Mouse (Mus musculus): ENCODE measurements around the gene Tc2n. TPM values are rescaled to one million over a fixed set of nuclear protein-coding genes. Genes with fewer than 3 reads are reported as not detected.

Tc2n gene
- 0.09 TPM in 1 of 2 replicates, not detected in the other for polyA plus RNA-seq (2016; fragmentation: Nextera tagmentation; extraction: Ambion mirVana)

DNA sequence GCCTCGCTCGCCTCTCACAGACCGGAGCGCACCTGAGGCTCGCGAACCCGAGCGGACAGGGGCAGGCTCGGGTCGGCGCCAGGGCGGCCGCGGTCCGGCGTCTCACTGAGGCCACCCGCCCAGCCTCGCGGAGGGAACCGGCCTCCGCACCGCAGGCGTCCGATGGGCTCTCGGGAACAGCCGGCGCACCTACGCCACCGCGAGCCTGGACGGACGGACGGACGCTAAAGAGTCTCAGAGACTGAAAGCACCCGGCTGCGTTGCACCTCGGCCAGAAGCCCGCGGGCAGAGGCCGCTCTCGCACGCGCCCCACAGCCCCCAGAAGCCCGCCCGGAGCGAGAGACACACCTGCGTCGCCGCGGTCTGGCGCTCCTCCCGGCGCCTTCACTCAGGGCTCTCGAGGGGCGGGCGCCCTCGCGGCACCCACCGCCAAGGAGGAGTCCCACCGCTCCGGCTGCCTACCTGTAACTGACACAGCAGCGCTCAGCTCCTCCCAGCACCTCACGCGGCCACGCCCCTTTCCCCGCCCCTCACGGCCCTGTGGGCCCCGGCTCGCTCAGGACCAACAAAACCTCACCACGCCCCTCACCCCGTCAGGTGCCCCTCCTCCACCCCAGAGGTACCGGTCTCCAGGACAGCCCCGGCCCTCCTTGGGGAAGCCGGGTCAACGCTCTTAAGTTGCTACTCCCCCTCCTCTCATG lies at the start of gene Tc2n:
Gene Tc2n (minus strand): TSS at position 470 of the 701 bp plus-strand sequence.
- ATAC-seq (ENCODE audit: low FRiP score, low read depth), result peak; percentile 94
- WGBS, result under 1% methylated on average over 72 of the region's 75 CpGs
- H3K4me3 ChIP-seq, result peak within 1 kb of the TSS; percentile 59
- no peaks in the 10 kb centered on the region for H3K9me3 ChIP-seq
- H3K4me1 ChIP-seq, result peaks cover 11% of the 10 kb centered on the region
- peak within 1 kb of the TSS; percentile 49 for H3K9ac ChIP-seq
- no peaks in the 10 kb centered on the region for H3K36me3 ChIP-seq
- H3K27me3 ChIP-seq (replicated peaks), result peaks cover 17% of the 10 kb centered on the region
- peak within 1 kb of the TSS; percentile 100 for H3K4me2 ChIP-seq (replicated peaks)
- no peak within 1 kb of the TSS for H3K27ac ChIP-seq

GRCm38 (mm10) chr12:101767306-101768053 lies 49.2 kb upstream of the Tc2n start:
- no peaks in the 10 kb centered on the region for H3K27me3 ChIP-seq (replicated peaks)
- H3K36me3 ChIP-seq, result no peaks in the 10 kb centered on the region
- H3K4me2 ChIP-seq (replicated peaks), result no peak overlapping the region
- H3K4me1 ChIP-seq, result no peaks in the 10 kb centered on the region
- H3K27ac ChIP-seq, result no peak overlapping the region
- no peak overlapping the region for H3K4me3 ChIP-seq
- no peak for ATAC-seq (ENCODE audit: low FRiP score, low read depth)
- H3K9ac ChIP-seq, result no peak overlapping the region
- 74% methylated on average over 9 of the region's 9 CpGs for WGBS
- H3K9me3 ChIP-seq, result no peaks in the 10 kb centered on the region

- no peak overlapping the region for H3K9ac ChIP-seq
- H3K4me1 ChIP-seq, result no peaks in the 10 kb centered on the region
- H3K27me3 ChIP-seq (replicated peaks), result no peaks in the 10 kb centered on the region
- ATAC-seq (ENCODE audit: low FRiP score, low read depth), result no peak
- H3K27ac ChIP-seq, result no peak overlapping the region
- no peaks in the 10 kb centered on the region for H3K9me3 ChIP-seq
- WGBS, result 87% methylated on average over 3 of the region's 3 CpGs
- no peak overlapping the region for H3K4me3 ChIP-seq
- no peaks in the 10 kb centered on the region for H3K36me3 ChIP-seq
- H3K4me2 ChIP-seq (replicated peaks), result no peak overlapping the region
Observed at GRCm38 (mm10) chr12:101766228-101766852, 48.0 kb upstream of the Tc2n start.

DNA sequence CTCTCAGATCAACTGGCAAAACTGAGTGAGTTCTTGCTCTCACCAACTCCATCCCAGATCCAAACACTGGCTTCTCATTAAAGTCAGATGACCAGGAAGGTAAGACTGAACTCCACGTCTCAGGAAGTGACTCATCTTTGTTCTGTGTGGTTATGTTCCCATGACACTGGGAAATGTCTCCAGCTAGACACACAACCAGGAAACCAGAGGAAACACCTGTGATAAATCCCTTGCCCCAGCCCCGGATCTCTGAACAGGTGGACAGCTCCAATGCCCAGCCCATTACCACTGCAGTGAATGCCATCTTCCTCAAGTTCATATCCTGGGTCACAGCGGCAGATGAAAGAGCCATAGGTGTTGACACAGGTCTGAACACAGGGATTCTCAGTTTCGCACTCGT lies 46.5 kb upstream of the Tc2n start:
- Histone ChIP-seq H3K4me2 (replicated peaks) (no peak overlapping the region), H3K4me1 (no peaks in the 10 kb centered on the region), H3K9me3 (no peaks in the 10 kb centered on the region), H3K9ac (no peak overlapping the region), H3K27me3 (replicated peaks) (no peaks in the 10 kb centered on the region), H3K4me3 (no peak overlapping the region), H3K27ac (no peak overlapping the region), H3K36me3 (no peaks in the 10 kb centered on the region)
- WGBS, result 83% methylated on average over 5 of the region's 5 CpGs
- no peak for ATAC-seq (ENCODE audit: low FRiP score, low read depth)

DNA sequence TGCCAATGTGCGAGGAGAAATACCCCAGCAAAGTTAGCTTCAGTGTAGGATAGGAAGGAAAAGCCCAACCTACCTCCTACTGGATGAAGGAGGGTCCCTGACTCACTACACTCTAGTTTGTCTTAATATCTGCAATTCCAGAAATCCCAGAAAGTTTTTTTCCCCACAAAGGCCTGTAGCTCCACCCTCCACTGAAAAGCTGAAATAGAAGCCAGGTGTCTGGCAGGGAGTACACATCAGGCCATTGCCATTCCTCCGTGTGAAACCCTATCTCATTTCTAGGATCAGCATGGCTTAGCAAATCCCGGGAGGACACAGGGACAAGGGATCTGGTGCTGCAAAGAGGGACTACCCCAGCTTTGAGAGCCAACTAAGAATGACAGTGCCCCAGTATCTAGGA lies 44.7 kb upstream of the Tc2n start:
- ATAC-seq (ENCODE audit: low FRiP score, low read depth), result no peak
- WGBS, result 78% methylated on average over 3 of the region's 3 CpGs

GRCm38 (mm10) chr12:101762054-101762453 lies 43.7 kb upstream of the Tc2n start:
- no peaks in the 10 kb centered on the region for H3K36me3 ChIP-seq
- no peak overlapping the region for H3K4me3 ChIP-seq
- H3K27ac ChIP-seq, result no peak overlapping the region
- H3K9ac ChIP-seq, result no peak overlapping the region
- H3K4me1 ChIP-seq, result no peaks in the 10 kb centered on the region
- no peak for ATAC-seq (ENCODE audit: low FRiP score, low read depth)
- no peaks in the 10 kb centered on the region for H3K9me3 ChIP-seq
- H3K4me2 ChIP-seq (replicated peaks), result no peak overlapping the region
- no peaks in the 10 kb centered on the region for H3K27me3 ChIP-seq (replicated peaks)
- 89% methylated on average over 5 of the region's 5 CpGs for WGBS

More for the DNA sequence above, 44.7 kb upstream of the Tc2n start:
- H3K36me3 ChIP-seq, result no peaks in the 10 kb centered on the region
- no peaks in the 10 kb centered on the region for H3K4me1 ChIP-seq
- no peak overlapping the region for H3K4me2 ChIP-seq (replicated peaks)
- H3K4me3 ChIP-seq, result no peak overlapping the region
- H3K27me3 ChIP-seq (replicated peaks), result no peaks in the 10 kb centered on the region
- H3K27ac ChIP-seq, result no peak overlapping the region
- H3K9me3 ChIP-seq, result no peaks in the 10 kb centered on the region
- H3K9ac ChIP-seq, result no peak overlapping the region

- WGBS, result 73% methylated on average over 6 of the region's 6 CpGs
- Histone ChIP-seq H3K9me3 (no peaks in the 10 kb centered on the region), H3K9ac (no peak overlapping the region), H3K27me3 (replicated peaks) (no peaks in the 10 kb centered on the region), H3K4me2 (replicated peaks) (no peak overlapping the region), H3K4me3 (no peak overlapping the region), H3K36me3 (no peaks in the 10 kb centered on the region), H3K27ac (no peak overlapping the region), H3K4me1 (no peaks in the 10 kb centered on the region)
- no peak for ATAC-seq (ENCODE audit: low FRiP score, low read depth)
Observed at GRCm38 (mm10) chr12:101759440-101760045, 41.2 kb upstream of the Tc2n start.

DNA sequence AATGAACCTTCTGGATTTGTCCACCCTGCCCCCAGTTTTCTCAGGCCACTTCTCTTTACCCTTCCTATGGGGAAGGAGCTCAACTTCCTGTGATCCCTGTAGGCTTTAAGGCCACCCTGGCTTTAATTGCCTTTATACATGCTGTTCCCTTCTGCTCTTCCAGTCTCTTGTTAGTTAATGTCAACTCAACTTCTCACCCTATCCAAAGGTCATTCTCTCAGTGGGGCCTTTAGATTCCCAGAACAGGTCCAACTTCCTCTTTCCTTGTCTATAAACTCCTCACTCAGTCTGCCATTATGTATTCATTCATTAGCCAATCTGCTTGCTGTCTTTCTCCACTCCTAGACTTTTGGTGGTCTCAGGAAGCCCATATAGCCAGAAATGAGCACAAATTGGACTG lies 40.4 kb upstream of the Tc2n start:
- Histone ChIP-seq H3K36me3 (no peaks in the 10 kb centered on the region), H3K4me3 (no peak overlapping the region), H3K27ac (no peak overlapping the region), H3K9me3 (no peaks in the 10 kb centered on the region), H3K4me2 (replicated peaks) (no peak overlapping the region), H3K9ac (no peak overlapping the region), H3K27me3 (replicated peaks) (no peaks in the 10 kb centered on the region), H3K4me1 (no peaks in the 10 kb centered on the region)
- no peak for ATAC-seq (ENCODE audit: low FRiP score, low read depth)

DNA sequence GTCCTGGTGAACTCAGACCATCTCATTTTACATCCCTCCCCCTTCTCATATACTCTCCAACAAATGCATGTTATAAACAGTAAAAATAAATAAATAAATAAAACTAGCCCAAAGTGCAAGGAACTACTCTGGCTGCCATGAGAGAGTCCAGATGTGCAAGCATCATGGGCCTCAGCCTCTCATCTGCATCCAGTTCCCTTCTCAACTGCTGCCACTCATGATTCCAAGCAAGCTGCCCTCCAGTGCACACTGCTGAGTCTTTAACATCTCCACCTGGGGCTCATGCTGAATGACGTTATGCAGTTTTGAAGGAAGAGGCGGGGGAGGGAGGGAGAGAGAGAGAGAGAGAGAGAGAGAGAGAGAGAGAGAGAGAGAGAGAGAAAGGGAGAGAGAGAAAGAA lies 24.1 kb upstream of the Tc2n start:
- Histone ChIP-seq H3K27me3 (replicated peaks) (no peaks in the 10 kb centered on the region), H3K36me3 (no peaks in the 10 kb centered on the region), H3K4me3 (no peak overlapping the region), H3K27ac (no peak overlapping the region), H3K4me1 (no peaks in the 10 kb centered on the region), H3K9ac (no peak overlapping the region), H3K9me3 (no peaks in the 10 kb centered on the region), H3K4me2 (replicated peaks) (no peak overlapping the region)
- ATAC-seq (ENCODE audit: low FRiP score, low read depth), result no peak
- WGBS, result 67% methylated on average over 2 of the region's 2 CpGs

DNA sequence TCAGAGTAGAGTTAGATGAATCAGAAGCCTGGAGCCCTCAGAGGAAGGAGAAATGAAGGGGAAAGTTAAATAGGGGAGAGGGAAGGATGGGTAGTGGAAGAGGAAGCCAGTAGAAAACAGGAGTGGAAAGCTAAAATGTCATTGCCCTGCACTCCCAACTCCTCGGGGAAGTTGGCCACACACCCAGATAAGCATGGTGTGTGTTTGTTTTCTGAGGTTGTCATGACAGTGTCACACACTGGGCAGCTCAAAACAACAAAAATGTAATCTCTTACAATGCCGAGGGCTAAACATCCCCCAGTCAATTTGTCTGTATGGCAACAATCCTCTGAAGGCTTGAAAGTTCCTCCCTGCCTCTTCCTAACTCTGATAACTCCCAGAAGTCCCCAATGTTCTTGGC lies 22.2 kb upstream of the Tc2n start:
- no peaks in the 10 kb centered on the region for H3K27me3 ChIP-seq (replicated peaks)
- no peak overlapping the region for H3K4me3 ChIP-seq
- H3K27ac ChIP-seq, result no peak overlapping the region
- ATAC-seq (ENCODE audit: low FRiP score, low read depth), result no peak
- no peaks in the 10 kb centered on the region; the same call in 1 of the 2 replicates for H3K9me3 ChIP-seq
- no peak overlapping the region for H3K4me2 ChIP-seq (replicated peaks)
- no peak overlapping the region for H3K9ac ChIP-seq
- WGBS, result 80% methylated on average over 2 of the region's 2 CpGs
- no peaks in the 10 kb centered on the region for H3K36me3 ChIP-seq
- H3K4me1 ChIP-seq, result no peaks in the 10 kb centered on the region

GRCm38 (mm10) chr12:101740045-101740444 lies 21.7 kb upstream of the Tc2n start:
- Histone ChIP-seq H3K9me3 (no peaks in the 10 kb centered on the region; the same call in 1 of the 2 replicates), H3K27ac (no peak overlapping the region), H3K36me3 (no peaks in the 10 kb centered on the region), H3K27me3 (replicated peaks) (no peaks in the 10 kb centered on the region), H3K4me3 (no peak overlapping the region), H3K4me1 (no peaks in the 10 kb centered on the region), H3K4me2 (replicated peaks) (no peak overlapping the region), H3K9ac (no peak overlapping the region)
- ATAC-seq (ENCODE audit: low FRiP score, low read depth), result no peak
- whole genome bisulfite sequencing, result 66% methylated on average over 2 of the region's 2 CpGs

DNA sequence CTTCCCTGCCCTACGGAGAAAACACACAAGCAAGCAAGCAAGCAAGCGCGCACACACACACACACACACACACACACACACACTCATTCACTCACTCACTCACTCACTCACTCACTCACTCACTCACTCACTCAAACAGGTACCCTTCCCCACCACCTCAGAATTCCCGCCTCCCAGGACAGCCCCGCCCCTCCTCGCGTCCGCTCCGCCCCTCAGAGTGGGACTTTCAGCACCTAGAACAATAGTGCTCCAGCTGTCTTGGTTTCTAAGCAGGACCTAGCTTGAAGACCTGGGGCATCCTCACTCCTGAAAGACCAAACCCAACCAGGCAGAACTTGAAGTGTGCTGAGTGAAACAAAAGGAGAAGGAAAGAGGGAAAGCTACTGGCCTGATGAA lies 430 bp upstream of the Tc2n start:
- H3K27ac ChIP-seq, result no peak overlapping the region
- WGBS, result 2% methylated on average over 9 of the region's 9 CpGs
- no peaks in the 10 kb centered on the region for H3K9me3 ChIP-seq
- peaks cover 17% of the 10 kb centered on the region for H3K27me3 ChIP-seq (replicated peaks)
- H3K4me2 ChIP-seq (replicated peaks), result peak overlapping the region; percentile 100
- 0 out of 2 replicates have a peak overlapping the region, but pooled peaks have one; percentile 49 for H3K9ac ChIP-seq
- peak overlapping the region; percentile 59 for H3K4me3 ChIP-seq
- H3K36me3 ChIP-seq, result no peaks in the 10 kb centered on the region
- peak; percentile 75 for ATAC-seq (ENCODE audit: low FRiP score, low read depth)
- peaks cover 11% of the 10 kb centered on the region for H3K4me1 ChIP-seq

Measured in neural tube, embryonic 12.5 days (tissue).